Mouse (Mus musculus): ENCODE measurements around the gene D1Pas1.

- TF ChIP-seq GATA1 (IDR thresholded peaks at IDR 0.05; ENCODE audit: low read length): no peak
- no peak for TF ChIP-seq TAL1 (IDR thresholded peaks at IDR 0.05; ENCODE audit: low read length)
These were observed 44.4 kb downstream of the D1Pas1 start for GRCm38 (mm10) chr1:187011601-187012000.
